Mouse (Mus musculus) intestine, embryonic 14.5 days (tissue): Measurements from ENCODE around the gene Mindy3. TPM values are rescaled to one million over a fixed set of nuclear protein-coding genes. Genes with fewer than 3 reads are reported as not detected.

ENCODE experiments used
- ATAC-seq: fragments of 200-750 bp; cut with Nextera tagmentation; replicated peaks from 2 replicates; pipeline ENCODE4 v1.8.0; 2017; ENCODE audit warnings: low read depth, moderate number of reproducible peaks, moderate TSS enrichment, moderate library complexity; ENCODE audit not compliant: low FRiP score, low TSS enrichment
- DNase-seq: peaks from one replicate; pipeline ENCODE4 v3.0.0-alpha.2; 2018; ENCODE audit warnings: low spot score
- H3K27ac ChIP-seq: fragments of 300-500 bp; sonication (generic); 2 replicates; pipeline ENCODE4 v1.5.1; 2014; ENCODE audit warnings: low read depth, mild to moderate bottlenecking, control low read depth
- H3K27me3 ChIP-seq: fragments of 300-500 bp; sonication (generic); replicated peaks from 2 replicates; pipeline ENCODE4 v1.6.1; 2014; ENCODE audit warnings: low read length, control low read depth; ENCODE audit not compliant: control insufficient read depth, insufficient read depth
- H3K36me3 ChIP-seq: fragments of 300-500 bp; sonication (generic); 2 replicates; pipeline ENCODE4 v1.6.1; 2014; ENCODE audit warnings: low read length, control low read depth; ENCODE audit not compliant: control insufficient read depth, insufficient read depth
- H3K4me1 ChIP-seq: fragments of 300-500 bp; sonication (generic); replicated peaks from 2 replicates; pipeline ENCODE4 v1.6.1; 2014; ENCODE audit warnings: low read length, control low read depth, mixed read lengths; ENCODE audit not compliant: control insufficient read depth, insufficient read depth
- H3K4me2 ChIP-seq: fragments of 300-500 bp; sonication (generic); 2 replicates; pipeline ENCODE4 v1.6.1; 2014; ENCODE audit warnings: low read length
- H3K4me3 ChIP-seq: fragments of 300-500 bp; sonication (generic); 2 replicates; pipeline ENCODE4 v1.5.1; 2014; ENCODE audit warnings: low read depth, low read length, control low read depth, mixed read lengths
- H3K9ac ChIP-seq: fragments of 300-500 bp; sonication (generic); 2 replicates; pipeline ENCODE4 v1.6.1; 2014; ENCODE audit warnings: mild to moderate bottlenecking, low read length
- H3K9me3 ChIP-seq: fragments of 300-500 bp; sonication (generic); 2 replicates; pipeline ENCODE4 v1.6.1; 2016; ENCODE audit warnings: low read length, control low read depth; ENCODE audit not compliant: control insufficient read depth
- WGBS: fragments of 180-500 bp; shearing (Covaris S2); extraction: QIAGEN DNeasy Blood & Tissue Kit; methylation state at CpG from one replicate; pipeline ENCODE4 v1.1.7; 2014; 5-methylcytosine and 5-hydroxymethylcytosine counted together
- polyA plus RNA-seq: library from polyadenylated mRNA; unstranded; fragments of >200 nt; fragmentation: Nextera tagmentation; extraction: Ambion mirVana; gene quantifications from 2 replicates; pipeline ENCODE4 v1.2.1, GENCODE M21; 2014

Mindy3 gene
- polyA plus RNA-seq, 1 experiment from 2014 or later, result 26.5 TPM

- Histone ChIP-seq H3K9ac (no peak overlapping the region), H3K9me3 (no peaks in the 10 kb centered on the region), H3K4me2 (no peak overlapping the region), H3K36me3 (peaks cover 13% of the 10 kb centered on the region), H3K4me3 (no peak overlapping the region), H3K27me3 (no peaks in the 10 kb centered on the region), H3K4me1 (no peaks in the 10 kb centered on the region; the same call in 1 of the 2 replicates), H3K27ac (no peak overlapping the region)
- no peak for DNase-seq
- no peak for ATAC-seq
- WGBS, result 92% methylated on average over 1 of the region's 1 CpGs
These were observed 34.9 kb downstream of the Mindy3 start for GRCm38 (mm10) chr2:12384389-12384788.

DNA sequence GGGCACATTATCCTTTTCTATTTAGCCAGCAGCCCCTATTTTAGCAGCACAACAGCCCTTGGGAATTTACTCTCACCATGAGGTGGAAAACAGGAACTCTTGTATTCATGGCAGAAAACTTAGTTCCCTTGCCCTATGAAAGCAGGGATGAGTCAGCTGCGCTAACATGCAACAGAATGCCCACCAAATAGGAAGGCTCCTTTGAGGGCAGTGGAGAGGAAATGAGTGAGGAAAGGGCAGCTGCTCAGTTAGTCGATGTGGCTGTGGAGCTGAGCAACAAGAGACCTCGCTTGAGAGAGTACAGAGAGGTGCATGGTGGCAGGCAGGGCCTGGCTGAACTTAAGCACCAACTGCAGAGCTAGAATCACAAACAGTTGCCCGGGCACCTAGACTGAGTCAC, 36.6 kb downstream of the Mindy3 start:
- 76% methylated on average over 4 of the region's 4 CpGs for WGBS
- Histone ChIP-seq H3K4me2 (no peak overlapping the region), H3K4me3 (no peak overlapping the region), H3K9ac (no peak overlapping the region), H3K9me3 (no peaks in the 10 kb centered on the region), H3K36me3 (peaks cover 13% of the 10 kb centered on the region), H3K27me3 (no peaks in the 10 kb centered on the region), H3K27ac (no peak overlapping the region), H3K4me1 (no peaks in the 10 kb centered on the region; the same call in 1 of the 2 replicates)
- DNase-seq (no peak), ATAC-seq (no peak)

- Histone ChIP-seq H3K9ac (no peak overlapping the region), H3K36me3 (peaks cover 4% of the 10 kb centered on the region; the same call in 1 of the 2 replicates), H3K4me2 (no peak overlapping the region), H3K9me3 (no peaks in the 10 kb centered on the region), H3K4me1 (no peaks in the 10 kb centered on the region; the same call in 1 of the 2 replicates), H3K27me3 (no peaks in the 10 kb centered on the region), H3K4me3 (no peak overlapping the region), H3K27ac (no peak overlapping the region)
- ATAC-seq (no peak), DNase-seq (no peak)
- WGBS, result 28% methylated on average over 2 of the region's 2 CpGs
These were observed 39.0 kb downstream of the Mindy3 start for GRCm38 (mm10) chr2:12380233-12380632.

- H3K36me3 ChIP-seq, result peaks cover 4% of the 10 kb centered on the region; the same call in 1 of the 2 replicates
- H3K4me3 ChIP-seq, result no peak overlapping the region
- DNase-seq (no peak), ATAC-seq (no peak)
- no peaks in the 10 kb centered on the region; the same call in 1 of the 2 replicates for H3K4me1 ChIP-seq
- no peaks in the 10 kb centered on the region for H3K27me3 ChIP-seq
- no peaks in the 10 kb centered on the region for H3K9me3 ChIP-seq
- H3K9ac ChIP-seq, result no peak overlapping the region
- no peak overlapping the region for H3K27ac ChIP-seq
- 94% methylated on average over 5 of the region's 5 CpGs for WGBS
- H3K4me2 ChIP-seq, result no peak overlapping the region
These were observed 40.7 kb downstream of the Mindy3 start for GRCm38 (mm10) chr2:12378591-12378990.

DNA sequence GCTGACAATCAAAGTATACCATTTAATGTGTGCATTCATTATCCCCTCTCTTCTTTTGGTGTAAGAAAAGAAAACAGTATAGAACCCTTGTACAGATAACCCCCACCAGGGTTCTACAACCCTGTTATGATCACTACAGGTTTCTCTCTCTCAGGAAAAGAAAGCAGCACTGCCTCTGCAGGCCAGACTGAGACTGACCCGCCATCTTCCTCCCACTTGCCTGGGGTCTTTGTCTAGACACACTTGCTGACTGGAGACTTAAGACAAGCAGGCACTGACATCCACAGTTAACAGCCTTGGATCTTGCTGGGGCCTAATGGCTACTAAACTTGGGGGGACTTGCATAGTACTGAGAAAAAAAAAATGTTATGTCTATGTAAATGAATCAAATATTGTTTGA, 42.2 kb downstream of the Mindy3 start:
- peaks cover 4% of the 10 kb centered on the region; the same call in 1 of the 2 replicates for H3K36me3 ChIP-seq
- H3K27me3 ChIP-seq, result no peaks in the 10 kb centered on the region
- no peaks in the 10 kb centered on the region for H3K9me3 ChIP-seq
- no peak for DNase-seq
- H3K4me1 ChIP-seq, result no peaks in the 10 kb centered on the region; the same call in 1 of the 2 replicates
- H3K4me2 ChIP-seq, result no peak overlapping the region
- H3K27ac ChIP-seq, result no peak overlapping the region
- no peak overlapping the region for H3K4me3 ChIP-seq
- no peak overlapping the region for H3K9ac ChIP-seq
- 73% methylated on average over 1 of the region's 1 CpGs for WGBS
- ATAC-seq, result no peak

DNA sequence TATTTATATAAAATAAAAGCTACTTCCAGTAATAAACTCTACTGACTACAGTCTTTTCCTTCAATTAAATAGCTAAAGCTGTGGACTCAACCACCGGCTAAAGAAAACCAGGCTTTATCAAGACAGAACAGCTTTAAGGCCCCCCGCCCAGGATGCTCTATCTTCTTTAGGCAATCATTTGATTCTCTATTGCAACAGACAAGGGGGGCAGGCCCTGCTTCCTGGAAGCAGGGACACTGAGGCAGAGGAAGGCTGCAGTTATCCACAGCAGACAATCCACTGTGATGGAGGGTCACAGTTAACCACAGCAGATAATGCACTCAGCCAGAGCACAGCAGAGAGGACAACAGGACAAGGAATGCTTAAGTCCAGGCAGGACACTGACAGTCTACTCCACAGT, 46.4 kb downstream of the Mindy3 start:
- no peak overlapping the region for H3K27ac ChIP-seq
- H3K4me3 ChIP-seq, result no peak overlapping the region
- no peak overlapping the region for H3K9ac ChIP-seq
- WGBS, result 93% methylated on average over 2 of the region's 2 CpGs
- H3K4me2 ChIP-seq, result no peak overlapping the region
- H3K36me3 ChIP-seq, result no peaks in the 10 kb centered on the region
- H3K4me1 ChIP-seq, result no peaks in the 10 kb centered on the region
- H3K27me3 ChIP-seq, result no peaks in the 10 kb centered on the region
- DNase-seq (no peak), ATAC-seq (no peak)
- no peaks in the 10 kb centered on the region for H3K9me3 ChIP-seq

- Histone ChIP-seq H3K4me1 (no peaks in the 10 kb centered on the region), H3K36me3 (no peaks in the 10 kb centered on the region), H3K4me3 (no peak overlapping the region), H3K9ac (no peak overlapping the region), H3K9me3 (no peaks in the 10 kb centered on the region), H3K4me2 (no peak overlapping the region), H3K27ac (no peak overlapping the region), H3K27me3 (no peaks in the 10 kb centered on the region)
- no peak for ATAC-seq
- no peak for DNase-seq
- 95% methylated on average over 4 of the region's 4 CpGs for WGBS
These were observed 47.9 kb downstream of the Mindy3 start for GRCm38 (mm10) chr2:12371401-12371800.

- DNase-seq, result no peak
- Histone ChIP-seq H3K4me3 (no peak overlapping the region), H3K9ac (no peak overlapping the region), H3K4me2 (no peak overlapping the region), H3K36me3 (0 out of 2 replicates have a peak, but pooled peaks cover 3% of the 10 kb centered on the region), H3K9me3 (no peaks in the 10 kb centered on the region), H3K4me1 (no peaks in the 10 kb centered on the region), H3K27ac (no peak overlapping the region), H3K27me3 (no peaks in the 10 kb centered on the region)
- WGBS, result 74% methylated on average over 2 of the region's 2 CpGs
- ATAC-seq, result no peak
These were observed 50.8 kb downstream of the Mindy3 start for GRCm38 (mm10) chr2:12368451-12368850.

DNA sequence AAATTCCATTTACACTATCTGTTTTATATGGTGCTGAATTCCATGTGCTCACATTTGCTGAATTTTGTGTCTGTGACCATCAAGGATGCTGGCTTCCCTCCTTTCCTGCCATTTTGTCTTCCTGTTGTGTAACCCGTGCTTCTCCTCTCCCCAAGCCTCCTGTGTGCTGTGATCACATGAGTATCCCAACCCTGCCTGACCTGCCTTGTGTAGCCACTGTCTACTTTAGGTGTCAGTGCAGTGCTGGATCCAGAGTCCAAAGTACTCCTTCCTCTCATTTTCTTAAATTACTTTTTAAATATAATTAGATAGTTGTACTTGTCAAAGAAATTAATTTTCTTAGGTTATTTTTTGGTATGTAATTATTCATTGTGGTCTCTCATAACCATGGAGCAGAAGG, 51.3 kb downstream of the Mindy3 start:
- ATAC-seq (no peak), DNase-seq (no peak)
- Histone ChIP-seq H3K27me3 (no peaks in the 10 kb centered on the region), H3K36me3 (0 out of 2 replicates have a peak, but pooled peaks cover 3% of the 10 kb centered on the region), H3K9me3 (no peaks in the 10 kb centered on the region), H3K4me1 (no peaks in the 10 kb centered on the region), H3K9ac (no peak overlapping the region), H3K4me2 (no peak overlapping the region), H3K4me3 (no peak overlapping the region), H3K27ac (no peak overlapping the region)
- 76% methylated on average over 1 of the region's 1 CpGs for WGBS
